18 mouse cellular contexts compared by ENCODE assay signal in genomic region chr5:123114109-123114508, GRCm38 (mm10). TPM values are rescaled to one million over a fixed set of nuclear protein-coding genes. Genes with fewer than 3 reads are reported as not detected.
DNase-seq lines count a peak whose midpoint lies in the region; ATAC-seq lines count a peak whose summit lies in the region.
"Had no signal": no experiment of that assay in that cellular context is flagged by ENCODE, and none has a peak within 500 bp of the region (broad histone marks: within the 10 kb centered on the region; RNA-seq: fewer than 3 reads in every experiment).

No protein-coding gene starts in this region.

- WGBS in hindbrain, embryonic 10.5 days: 53% methylated on average over 11 of the region's 11 CpGs
- 44% methylated on average over 11 of the region's 11 CpGs for WGBS in hindbrain, embryonic 11.5 days
- WGBS in liver, embryonic 12.5 days (ENCODE audit: insufficient replicate concordance): 71% methylated on average over 11 of the region's 11 CpGs
- WGBS in liver, embryonic 11.5 days: 75% methylated on average over 11 of the region's 11 CpGs
- WGBS in neural tube, embryonic 13.5 days: 32% methylated on average over 11 of the region's 11 CpGs
- 34% methylated on average over 11 of the region's 11 CpGs for WGBS in neural tube, embryonic 15.5 days

- H3K4me1 ChIP-seq in hindbrain, embryonic 10.5 days (replicated peaks): peaks cover 42% of the 10 kb centered on the region
- no peaks in the 10 kb centered on the region; the same call in 1 of the 2 replicates for H3K4me1 ChIP-seq in hindbrain, embryonic 11.5 days (replicated peaks; ENCODE audit: control insufficient read depth, insufficient read depth, low read length)
- peaks cover 30% of the 10 kb centered on the region for H3K4me1 ChIP-seq in liver, embryonic 12.5 days
- H3K4me1 ChIP-seq in liver, embryonic 11.5 days (replicated peaks; ENCODE audit: control insufficient read depth, insufficient read depth, low read length): peaks cover 2% of the 10 kb centered on the region; the same call in 1 of the 2 replicates
- H3K4me1 ChIP-seq in neural tube, embryonic 13.5 days (replicated peaks): peaks cover 19% of the 10 kb centered on the region
- peaks cover 19% of the 10 kb centered on the region for H3K4me1 ChIP-seq in neural tube, embryonic 15.5 days

- no peaks in the 10 kb centered on the region for H3K27me3 ChIP-seq in hindbrain, embryonic 10.5 days (ENCODE audit: insufficient read depth, poor library complexity, severe bottlenecking)
- 0 out of 2 replicates have a peak, but pooled peaks cover 2% of the 10 kb centered on the region for H3K27me3 ChIP-seq in hindbrain, embryonic 11.5 days (ENCODE audit: control insufficient read depth, insufficient read depth, low read length)
- H3K27me3 ChIP-seq in liver, embryonic 12.5 days (replicated peaks): no peaks in the 10 kb centered on the region
- no peaks in the 10 kb centered on the region for H3K27me3 ChIP-seq in liver, embryonic 11.5 days (replicated peaks; ENCODE audit: control insufficient read depth, insufficient read depth, low read length)
- H3K27me3 ChIP-seq in neural tube, embryonic 13.5 days: no peaks in the 10 kb centered on the region
- H3K27me3 ChIP-seq in neural tube, embryonic 15.5 days (replicated peaks): no peaks in the 10 kb centered on the region

- ATAC-seq in hindbrain, embryonic 11.5 days (ENCODE audit: low FRiP score): no peak
- ATAC-seq in liver, embryonic 12.5 days: no peak
- no peak for ATAC-seq in liver, embryonic 11.5 days (replicated peaks; ENCODE audit: low FRiP score)
- no peak for ATAC-seq in neural tube, embryonic 13.5 days (ENCODE audit: low read depth)
- ATAC-seq in neural tube, embryonic 15.5 days (ENCODE audit: low FRiP score): no peak
- ATAC-seq: CD4-positive, CD25-positive, alpha-beta regulatory T cell, adult 4 months; forebrain, embryonic 14.5 days; hindbrain, embryonic 16.5 days had no signal

- no peak overlapping the region for H3K4me2 ChIP-seq in hindbrain, embryonic 11.5 days (replicated peaks; ENCODE audit: low read depth, low read length)
- no peak overlapping the region for H3K4me2 ChIP-seq in liver, embryonic 12.5 days
- H3K4me2 ChIP-seq in liver, embryonic 11.5 days: no peak overlapping the region
- no peak overlapping the region for H3K4me2 ChIP-seq in neural tube, embryonic 13.5 days
- no peak overlapping the region for H3K4me2 ChIP-seq in neural tube, embryonic 15.5 days
- H3K4me2 ChIP-seq: heart, embryonic 11.5 days had no signal

- DNase-seq in adrenal gland, postnatal 14 days: peak; percentile 44
- no peak for DNase-seq in adrenal gland, postnatal 10 days
- DNase-seq in hindbrain, embryonic 10.5 days (ENCODE audit: low spot score): no peak
- no peak for DNase-seq in hindbrain, embryonic 11.5 days (ENCODE audit: low spot score)
- no peak for DNase-seq in liver, embryonic 11.5 days (ENCODE audit: low spot score)
- DNase-seq: adrenal gland, postnatal 25 days; cerebellum, adult 2 months; gastrocnemius, postnatal 36 days; heart, adult 18-20 months had no signal

- H3K4me3 ChIP-seq in hindbrain, embryonic 10.5 days: no peak overlapping the region
- no peak overlapping the region for H3K4me3 ChIP-seq in hindbrain, embryonic 11.5 days (ENCODE audit: low read depth, low read length)
- no peak overlapping the region for H3K4me3 ChIP-seq in liver, embryonic 12.5 days
- no peak overlapping the region for H3K4me3 ChIP-seq in liver, embryonic 11.5 days (ENCODE audit: low read depth, low read length)
- H3K4me3 ChIP-seq in neural tube, embryonic 13.5 days: no peak overlapping the region
- no peak overlapping the region for H3K4me3 ChIP-seq in neural tube, embryonic 15.5 days (replicated peaks)
- H3K4me3 ChIP-seq: embryonic facial prominence, embryonic 10.5 days had no signal

- H3K9me3 ChIP-seq in hindbrain, embryonic 10.5 days: no peaks in the 10 kb centered on the region
- H3K9me3 ChIP-seq in hindbrain, embryonic 11.5 days (ENCODE audit: control insufficient read depth, low read length): no peaks in the 10 kb centered on the region
- H3K9me3 ChIP-seq in liver, embryonic 12.5 days (replicated peaks): no peaks in the 10 kb centered on the region
- no peaks in the 10 kb centered on the region for H3K9me3 ChIP-seq in liver, embryonic 11.5 days (ENCODE audit: control insufficient read depth, low read length)
- H3K9me3 ChIP-seq in neural tube, embryonic 13.5 days: no peaks in the 10 kb centered on the region
- no peaks in the 10 kb centered on the region for H3K9me3 ChIP-seq in neural tube, embryonic 15.5 days (replicated peaks)
- H3K9me3 ChIP-seq: embryonic facial prominence, embryonic 10.5 days; G1E had no signal

- 0 out of 2 replicates have a peak, but pooled peaks cover 7% of the 10 kb centered on the region for H3K36me3 ChIP-seq in hindbrain, embryonic 10.5 days
- H3K36me3 ChIP-seq in hindbrain, embryonic 11.5 days (ENCODE audit: control insufficient read depth, insufficient read depth, low read length): no peaks in the 10 kb centered on the region
- peaks cover 78% of the 10 kb centered on the region for H3K36me3 ChIP-seq in liver, embryonic 12.5 days
- no peaks in the 10 kb centered on the region for H3K36me3 ChIP-seq in liver, embryonic 11.5 days (ENCODE audit: control insufficient read depth, insufficient read depth, low read length)
- no peaks in the 10 kb centered on the region for H3K36me3 ChIP-seq in neural tube, embryonic 13.5 days
- H3K36me3 ChIP-seq in neural tube, embryonic 15.5 days: no peaks in the 10 kb centered on the region; the same call in 1 of the 2 replicates
- H3K36me3 ChIP-seq: embryonic facial prominence, embryonic 10.5 days; G1E had no signal

- no peak overlapping the region for H3K9ac ChIP-seq in hindbrain, embryonic 11.5 days (ENCODE audit: low read depth, low read length)
- no peak overlapping the region for H3K9ac ChIP-seq in liver, embryonic 12.5 days
- H3K9ac ChIP-seq in liver, embryonic 11.5 days (ENCODE audit: low read depth, low read length): no peak overlapping the region
- peak overlapping the region; percentile 52; the same call in 1 of the 2 replicates for H3K9ac ChIP-seq in neural tube, embryonic 13.5 days
- H3K9ac ChIP-seq in neural tube, embryonic 15.5 days (replicated peaks): no peak overlapping the region

- H3K27ac ChIP-seq in hindbrain, embryonic 10.5 days: peak overlapping the region; percentile 26; the same call in 1 of the 2 replicates
- no peak overlapping the region for H3K27ac ChIP-seq in hindbrain, embryonic 11.5 days (ENCODE audit: low read depth, low read length)
- 0 out of 2 replicates have a peak overlapping the region, but pooled peaks have one; percentile 1 for H3K27ac ChIP-seq in liver, embryonic 12.5 days
- no peak overlapping the region for H3K27ac ChIP-seq in liver, embryonic 11.5 days (ENCODE audit: low read depth, low read length)
- H3K27ac ChIP-seq in neural tube, embryonic 13.5 days (replicated peaks): no peak overlapping the region
- no peak overlapping the region for H3K27ac ChIP-seq in neural tube, embryonic 15.5 days (replicated peaks)
- H3K27ac ChIP-seq: embryonic facial prominence, embryonic 10.5 days had no signal

RNA-seq across cellular contexts. Expression of gene Rhof, which starts 18.4 kb away (rescaled TPM):
- 0.89 and 4.2 TPM in 2 replicates for total RNA-seq in adrenal gland, postnatal 14 days (2021)
- 1 to 10 TPM; 1.6 to 1.8 TPM for total RNA-seq in adrenal gland, postnatal 10 days (2021)
- polyA plus RNA-seq in hindbrain, embryonic 10.5 days (2016; fragmentation: Nextera tagmentation; extraction: Ambion mirVana): 1.9 and 2.2 TPM in 2 replicates
- polyA plus RNA-seq in hindbrain, embryonic 11.5 days (2014; fragmentation: Nextera tagmentation; extraction: Ambion mirVana): 1.7 and 2.0 TPM in 2 replicates
- polyA plus RNA-seq in liver, embryonic 12.5 days (2016; fragmentation: Nextera tagmentation; extraction: Ambion mirVana): 3.9 and 4.8 TPM in 2 replicates
- polyA plus RNA-seq in liver, embryonic 11.5 days (2014; fragmentation: Nextera tagmentation; extraction: Ambion mirVana): 4.6 and 4.8 TPM in 2 replicates
- polyA plus RNA-seq in neural tube, embryonic 13.5 days (2015; fragmentation: Nextera tagmentation; extraction: Ambion mirVana): 4.2 and 4.4 TPM in 2 replicates
- 19.2 and 20.9 TPM in 2 replicates for polyA plus RNA-seq in neural tube, embryonic 15.5 days (2015; fragmentation: Nextera tagmentation; extraction: Ambion mirVana)

RNA-seq across cellular contexts. Expression of gene Setd1b, which starts 27.9 kb away (rescaled TPM):
- total RNA-seq in adrenal gland, postnatal 14 days (2021): 25.5 and 29.7 TPM in 2 replicates
- 10 to 100 TPM; 19.5 to 27.4 TPM for total RNA-seq in adrenal gland, postnatal 10 days (2021)
- polyA plus RNA-seq in hindbrain, embryonic 10.5 days (2016; fragmentation: Nextera tagmentation; extraction: Ambion mirVana): 7.9 and 9.5 TPM in 2 replicates
- polyA plus RNA-seq in hindbrain, embryonic 11.5 days (2014; fragmentation: Nextera tagmentation; extraction: Ambion mirVana): 11.0 and 14.2 TPM in 2 replicates
- 6.0 and 6.1 TPM in 2 replicates for polyA plus RNA-seq in liver, embryonic 12.5 days (2016; fragmentation: Nextera tagmentation; extraction: Ambion mirVana)
- 7.9 and 9.6 TPM in 2 replicates for polyA plus RNA-seq in liver, embryonic 11.5 days (2014; fragmentation: Nextera tagmentation; extraction: Ambion mirVana)
- polyA plus RNA-seq in neural tube, embryonic 13.5 days (2015; fragmentation: Nextera tagmentation; extraction: Ambion mirVana): 11.5 and 13.1 TPM in 2 replicates
- polyA plus RNA-seq in neural tube, embryonic 15.5 days (2015; fragmentation: Nextera tagmentation; extraction: Ambion mirVana): 10.5 and 11.2 TPM in 2 replicates

RNA-seq across cellular contexts. Expression of gene Tmem120b, which starts 45.9 kb away (rescaled TPM):
- 17.7 and 19.2 TPM in 2 replicates for total RNA-seq in adrenal gland, postnatal 14 days (2021)
- 10 to 100 TPM; 18.5 to 22.8 TPM for total RNA-seq in adrenal gland, postnatal 10 days (2021)
- polyA plus RNA-seq in hindbrain, embryonic 10.5 days (2016; fragmentation: Nextera tagmentation; extraction: Ambion mirVana): 12.9 and 13.4 TPM in 2 replicates
- 7.8 and 9.0 TPM in 2 replicates for polyA plus RNA-seq in hindbrain, embryonic 11.5 days (2014; fragmentation: Nextera tagmentation; extraction: Ambion mirVana)
- polyA plus RNA-seq in liver, embryonic 12.5 days (2016; fragmentation: Nextera tagmentation; extraction: Ambion mirVana): 28.2 and 30.3 TPM in 2 replicates
- 24.3 and 24.8 TPM in 2 replicates for polyA plus RNA-seq in liver, embryonic 11.5 days (2014; fragmentation: Nextera tagmentation; extraction: Ambion mirVana)
- 18.2 and 20.5 TPM in 2 replicates for polyA plus RNA-seq in neural tube, embryonic 13.5 days (2015; fragmentation: Nextera tagmentation; extraction: Ambion mirVana)
- 19.6 and 21.0 TPM in 2 replicates for polyA plus RNA-seq in neural tube, embryonic 15.5 days (2015; fragmentation: Nextera tagmentation; extraction: Ambion mirVana)

RNA-seq across cellular contexts. Expression of gene Psmd9, which starts 55.1 kb away (rescaled TPM):
- total RNA-seq in adrenal gland, postnatal 14 days (2021): 25.6 and 28.6 TPM in 2 replicates
- 10 to 100 TPM; 29.0 to 29.4 TPM for total RNA-seq in adrenal gland, postnatal 10 days (2021)
- polyA plus RNA-seq in hindbrain, embryonic 10.5 days (2016; fragmentation: Nextera tagmentation; extraction: Ambion mirVana): 77.7 and 86.3 TPM in 2 replicates
- 73.5 and 78.7 TPM in 2 replicates for polyA plus RNA-seq in hindbrain, embryonic 11.5 days (2014; fragmentation: Nextera tagmentation; extraction: Ambion mirVana)
- 77.4 and 77.8 TPM in 2 replicates for polyA plus RNA-seq in liver, embryonic 12.5 days (2016; fragmentation: Nextera tagmentation; extraction: Ambion mirVana)
- polyA plus RNA-seq in liver, embryonic 11.5 days (2014; fragmentation: Nextera tagmentation; extraction: Ambion mirVana): 103 TPM in 2 replicates
- polyA plus RNA-seq in neural tube, embryonic 13.5 days (2015; fragmentation: Nextera tagmentation; extraction: Ambion mirVana): 66.9 and 67.9 TPM in 2 replicates
- 79.5 and 81.1 TPM in 2 replicates for polyA plus RNA-seq in neural tube, embryonic 15.5 days (2015; fragmentation: Nextera tagmentation; extraction: Ambion mirVana)

Comparison
In these comparisons a context has a peak if more than half of its experiments do, and no peak if none do; other contexts are left out.
1. H3K27ac ChIP-seq: peak in hindbrain, embryonic 10.5 days (single experiment) and liver, embryonic 12.5 days (single experiment); none in hindbrain, embryonic 11.5 days (single experiment), liver, embryonic 11.5 days (single experiment), neural tube, embryonic 13.5 days (single experiment) and neural tube, embryonic 15.5 days (single experiment).